Mouse (Mus musculus) 416B (cell line): ENCODE measurements at regions not wholly inside any gene's neighbourhood (a gene's known extent, or its start where the extent isn't known, plus 50 kb on each side); places are given as distances from the start of the nearest gene placed in this dataset.

Experiments
- DNase-seq: peaks from one replicate; pipeline ENCODE4 v3.0.0; 2011; ENCODE audit warnings: low read depth

GRCm38 (mm10) chr2:77358176-77358575, 77.8 kb upstream of the Sestd1 start:
- DNase-seq: no peak

GRCm38 (mm10) chr2:77356798-77357197, 76.4 kb upstream of the Sestd1 start:
- no peak for DNase-seq

- no peak for DNase-seq
Measured at GRCm38 (mm10) chr2:77351987-77352628, 71.7 kb upstream of the Sestd1 start.

GRCm38 (mm10) chr2:77347027-77347426, 66.6 kb upstream of the Sestd1 start:
- DNase-seq: no peak

- DNase-seq: peak; percentile 7
Measured at GRCm38 (mm10) chr2:77343736-77344440, 63.5 kb upstream of the Sestd1 start.

GRCm38 (mm10) chr2:77342416-77342815, 62.0 kb upstream of the Sestd1 start:
- no peak for DNase-seq

GRCm38 (mm10) chr2:77341575-77342332, 61.4 kb upstream of the Sestd1 start:
- DNase-seq: peak; percentile 84

- DNase-seq: no peak
Measured at GRCm38 (mm10) chr2:77340076-77340475, 59.7 kb upstream of the Sestd1 start.

GRCm38 (mm10) chr2:77337786-77338406, 57.5 kb upstream of the Sestd1 start:
- no peak for DNase-seq

GRCm38 (mm10) chr2:77337318-77337717, 56.9 kb upstream of the Sestd1 start:
- DNase-seq: no peak

GRCm38 (mm10) chr2:77336810-77337209, 56.4 kb upstream of the Sestd1 start:
- DNase-seq: no peak

GRCm38 (mm10) chr2:77334706-77335105, 54.3 kb upstream of the Sestd1 start:
- DNase-seq: no peak

- no peak for DNase-seq
Measured at GRCm38 (mm10) chr2:77333394-77334079, 53.1 kb upstream of the Sestd1 start.
